Mouse (Mus musculus) adrenal gland, adult 2 months (tissue): ENCODE data around the gene Olfr812. TPM values are rescaled to one million over a fixed set of nuclear protein-coding genes. Genes with fewer than 3 reads are reported as not detected.
"Not testable (repeated sequence)": the region's sequence is repeated elsewhere in the genome, so short reads cannot be mapped to it uniquely, and the experiment has no call there.

Source experiments
- DNase-seq: peaks from one replicate; pipeline ENCODE4 v3.0.0; 2021
- long read RNA-seq: library from polyadenylated mRNA; stranded (forward); transcript quantifications from one replicate; pipeline ENCODE4 v2.0.0, GENCODE M21; 2021
- polyA plus RNA-seq: library from polyadenylated mRNA; depleted of rRNA; stranded (reverse); fragments of >200 nt; gene quantifications from 2 replicates; pipeline ENCODE4 v1.2.3, GENCODE M21; 2012; rRNA removed
- total RNA-seq, 2 experiments: library from RNA; stranded (reverse); gene quantifications; 2 replicates each; pipeline ENCODE4 v1.2.3; 2021

Olfr812 gene
- not detected for total RNA-seq
- polyA plus RNA-seq = not detected in 2 replicates
- long read RNA-seq = 0 reads

DNA sequence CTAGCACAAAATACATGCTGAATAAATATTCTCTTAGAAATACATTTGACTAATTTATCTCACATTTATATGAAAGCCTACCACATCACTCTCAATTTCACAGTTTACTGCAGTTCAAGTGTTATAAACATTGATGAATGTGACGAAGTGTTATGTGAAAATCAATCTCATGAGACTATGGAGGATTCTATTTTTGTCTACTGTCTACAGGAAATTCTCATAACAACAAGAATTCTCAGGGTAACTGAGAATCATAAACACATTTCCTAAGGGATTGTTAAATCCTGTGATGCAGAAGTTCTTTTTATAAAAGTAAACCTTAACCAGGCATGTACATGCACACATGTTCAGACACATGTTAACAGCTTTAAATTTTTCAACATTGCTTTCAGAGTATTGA, at the start of gene Olfr812:
Olfr812 (minus strand) TSS at position 101 of the 400 bp plus-strand sequence.
- DNase-seq = no peak

DNA sequence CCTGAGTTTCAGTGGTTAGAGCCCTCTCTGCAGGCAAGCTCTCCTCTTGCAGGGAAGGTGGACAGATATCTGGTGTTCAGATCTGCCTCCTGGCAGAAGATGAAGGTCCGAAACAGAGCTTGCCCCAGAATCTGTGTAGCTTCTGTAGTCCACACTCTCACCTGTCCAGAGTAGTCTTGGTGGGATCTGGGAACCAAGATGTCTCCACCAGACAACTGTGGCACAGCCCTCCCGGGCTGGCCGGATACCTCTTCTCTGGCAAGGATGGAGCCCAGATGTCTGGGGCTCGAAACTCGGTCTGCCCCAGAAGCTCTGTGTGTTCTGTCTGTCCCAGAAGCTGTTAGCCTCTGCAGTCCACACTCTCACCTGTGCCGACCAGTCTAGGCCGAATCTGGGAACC, 40.0 kb upstream of the Olfr812 start:
- no peak for DNase-seq

DNA sequence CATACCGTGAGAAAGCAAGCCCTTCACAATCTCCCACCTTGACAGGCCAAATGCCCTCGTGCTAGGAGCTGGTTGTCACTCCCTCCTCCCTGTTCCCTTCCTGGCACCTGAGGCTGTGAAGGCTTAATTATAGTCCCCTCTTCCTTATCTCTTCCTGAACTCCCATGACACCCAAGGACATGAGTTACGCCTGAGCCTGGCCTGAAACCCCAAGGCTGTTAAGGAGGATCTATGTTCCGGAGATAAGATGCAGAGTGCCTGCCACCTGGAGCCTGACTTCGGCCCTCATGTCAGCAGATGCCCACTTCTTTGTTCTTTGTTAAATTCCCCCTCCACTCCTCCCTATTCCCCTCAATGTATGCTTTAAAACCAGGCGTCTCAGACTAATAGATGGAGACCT, 39.6 kb upstream of the Olfr812 start:
- not testable (repeated sequence) for DNase-seq

DNA sequence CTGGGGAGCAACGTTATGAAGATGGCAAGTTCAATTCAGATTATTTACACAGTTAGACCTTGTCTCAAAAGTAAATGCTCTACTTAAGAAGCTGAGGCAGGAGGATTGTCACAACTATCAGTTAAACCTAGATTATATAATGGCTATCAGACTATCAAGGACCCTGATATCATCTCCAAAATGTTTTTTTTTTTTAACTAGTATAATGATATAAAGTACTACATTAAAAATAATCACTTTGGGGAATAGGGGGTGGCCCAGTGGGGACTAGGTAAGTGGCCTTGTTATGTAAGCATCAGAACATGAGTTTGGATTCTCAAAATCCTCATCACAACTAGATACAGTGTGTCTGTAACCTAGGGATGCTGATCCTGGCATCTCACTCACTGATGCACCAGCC, 33.9 kb upstream of the Olfr812 start, which contains the start of gene Olfr814:
Olfr814 (minus strand) TSS at position 101 of the 400 bp plus-strand sequence.
- DNase-seq = not testable (repeated sequence)

DNA sequence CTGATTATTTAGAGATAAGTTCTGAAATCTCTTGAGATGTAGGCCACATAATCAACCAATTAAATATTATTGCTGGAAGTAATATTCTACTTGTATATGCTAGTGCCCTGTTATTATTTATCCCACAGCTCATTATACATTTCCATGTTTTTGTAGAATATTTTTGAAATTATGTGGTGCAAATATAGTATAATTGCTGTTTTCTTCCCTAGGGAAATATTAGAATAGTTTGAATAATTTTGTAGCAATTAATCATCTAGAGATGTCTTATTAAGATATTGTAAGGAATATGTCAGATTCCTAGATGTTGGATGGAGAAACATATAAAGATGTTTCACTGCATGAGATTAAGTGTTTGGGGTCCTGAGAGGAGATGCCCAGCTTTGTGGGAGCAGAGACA, 9.2 kb upstream of the Olfr812 start, which contains the start of gene Olfr813:
Olfr813 (plus strand) TSS at position 301 of the 400 bp plus-strand sequence.
- DNase-seq = no peak

DNA sequence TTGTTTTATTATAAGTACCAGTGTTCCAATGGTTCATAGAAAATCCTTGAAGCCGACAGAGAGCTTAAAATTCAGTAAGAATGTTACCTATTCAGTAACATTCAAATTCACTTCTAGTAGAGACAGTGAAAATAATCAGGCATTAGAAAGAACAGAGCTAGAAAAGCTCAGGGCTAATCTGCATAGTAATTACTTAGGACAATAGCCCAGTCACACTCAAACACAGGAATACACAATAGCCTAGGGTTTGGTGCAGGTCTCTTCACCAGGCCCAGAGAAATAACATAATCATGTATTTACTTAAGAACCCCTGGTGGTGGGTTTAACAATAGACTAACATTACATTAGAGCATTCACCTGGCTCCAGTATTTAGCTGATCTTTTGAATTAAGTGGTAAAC, 1.4 kb upstream of the Olfr812 start:
- no peak for DNase-seq

DNA sequence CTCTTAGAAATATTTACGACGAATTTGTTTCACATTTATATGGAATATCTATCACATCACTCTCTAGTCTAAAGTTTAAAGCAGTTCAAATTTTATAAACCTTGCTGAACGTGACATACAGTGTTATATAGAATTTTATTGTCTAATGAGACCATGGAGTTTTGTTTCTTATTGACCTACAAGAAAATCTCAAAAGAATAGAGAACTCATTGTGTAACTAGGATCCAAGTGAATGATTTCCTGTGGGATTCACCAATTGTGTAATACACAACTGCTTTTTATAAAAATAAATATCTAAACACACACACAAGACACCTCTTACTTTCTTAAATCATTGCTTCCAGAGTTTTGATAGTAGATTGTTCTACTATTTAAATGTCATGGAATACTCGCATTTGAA, 41.6 kb downstream of the Olfr812 start, which contains the start of gene Olfr811:
Olfr811 (minus strand) TSS at position 101 of the 400 bp plus-strand sequence.
- DNase-seq = no peak

DNA sequence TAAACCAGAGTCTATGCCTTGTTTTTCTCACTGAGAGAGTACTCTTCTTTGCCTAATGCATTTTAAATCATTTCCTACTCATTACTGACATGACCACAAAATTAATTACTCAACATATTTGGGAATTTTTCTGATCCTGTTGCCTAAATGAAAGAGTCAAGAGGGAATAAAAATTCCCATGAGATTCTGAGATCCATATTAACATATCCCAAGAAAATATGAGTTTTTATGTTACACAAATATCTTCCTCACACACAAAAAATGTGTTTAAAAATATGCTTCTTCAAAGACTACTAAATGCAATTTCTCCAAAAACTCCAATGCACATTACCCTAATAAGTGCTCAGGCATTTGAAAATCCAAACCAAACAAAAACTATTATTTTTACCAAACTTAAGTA, 51.1 kb downstream of the Olfr812 start, which contains the start of gene Olfr810:
Olfr810 (minus strand) TSS at position 101 of the 400 bp plus-strand sequence.
- no peak for DNase-seq

Other genes with a start within 250 kb of the Olfr812 start
- gene Olfr796, start 233.5 kb downstream of the Olfr812 start, total RNA-seq = not detected
- not detected in 2 replicates for gene Olfr796, start 233.5 kb downstream of the Olfr812 start, polyA plus RNA-seq
- not detected for gene Olfr798, start 218.2 kb downstream of the Olfr812 start, total RNA-seq
- not detected in 2 replicates for gene Olfr798, start 218.2 kb downstream of the Olfr812 start, polyA plus RNA-seq
- not detected for gene Olfr799, start 208.6 kb downstream of the Olfr812 start, total RNA-seq
- gene Olfr799, start 208.6 kb downstream of the Olfr812 start, polyA plus RNA-seq = not detected in 2 replicates
- not detected for gene Olfr800, start 188.4 kb downstream of the Olfr812 start, total RNA-seq
- gene Olfr800, start 188.4 kb downstream of the Olfr812 start, polyA plus RNA-seq = not detected in 2 replicates
- not detected for gene Olfr801, start 172.2 kb downstream of the Olfr812 start, total RNA-seq
- not detected in 2 replicates for gene Olfr801, start 172.2 kb downstream of the Olfr812 start, polyA plus RNA-seq
- gene Olfr802, start 157.9 kb downstream of the Olfr812 start, total RNA-seq = not detected
- gene Olfr802, start 157.9 kb downstream of the Olfr812 start, polyA plus RNA-seq = not detected in 2 replicates
- not detected for gene Olfr803, start 151.8 kb downstream of the Olfr812 start, total RNA-seq
- gene Olfr803, start 151.8 kb downstream of the Olfr812 start, polyA plus RNA-seq = not detected in 2 replicates
- gene Olfr804, start 142.9 kb downstream of the Olfr812 start, total RNA-seq = not detected
- gene Olfr804, start 142.9 kb downstream of the Olfr812 start, polyA plus RNA-seq = not detected in 2 replicates
- not detected for gene Olfr805, start 116.7 kb downstream of the Olfr812 start, total RNA-seq
- not detected in 2 replicates for gene Olfr805, start 116.7 kb downstream of the Olfr812 start, polyA plus RNA-seq
- gene Olfr806, start 104.2 kb downstream of the Olfr812 start, total RNA-seq = not detected
- gene Olfr806, start 104.2 kb downstream of the Olfr812 start, polyA plus RNA-seq = not detected in 2 replicates
- not detected for gene Olfr807, start 88.3 kb downstream of the Olfr812 start, total RNA-seq
- not detected in 2 replicates for gene Olfr807, start 88.3 kb downstream of the Olfr812 start, polyA plus RNA-seq
- not detected for gene Olfr808, start 80.6 kb downstream of the Olfr812 start, total RNA-seq
- gene Olfr808, start 80.6 kb downstream of the Olfr812 start, polyA plus RNA-seq = not detected in 2 replicates
- not detected for gene Olfr809, start 71.5 kb downstream of the Olfr812 start, total RNA-seq
- gene Olfr809, start 71.5 kb downstream of the Olfr812 start, polyA plus RNA-seq = not detected in 2 replicates
- not detected for gene Olfr810, start 51.2 kb downstream of the Olfr812 start, total RNA-seq
- gene Olfr810, start 51.2 kb downstream of the Olfr812 start, polyA plus RNA-seq = not detected in 2 replicates
- not detected for gene Olfr811, start 41.7 kb downstream of the Olfr812 start, total RNA-seq
- gene Olfr811, start 41.7 kb downstream of the Olfr812 start, polyA plus RNA-seq = not detected in 2 replicates
- gene Olfr813, start 9.3 kb upstream of the Olfr812 start, total RNA-seq = not detected
- not detected in 2 replicates for gene Olfr813, start 9.3 kb upstream of the Olfr812 start, polyA plus RNA-seq
- not detected for gene Olfr814, start 33.8 kb upstream of the Olfr812 start, total RNA-seq
- not detected in 2 replicates for gene Olfr814, start 33.8 kb upstream of the Olfr812 start, polyA plus RNA-seq
- not detected for gene Olfr815, start 59.8 kb upstream of the Olfr812 start, total RNA-seq
- gene Olfr815, start 59.8 kb upstream of the Olfr812 start, polyA plus RNA-seq = not detected in 2 replicates
- gene Olfr816, start 69.5 kb upstream of the Olfr812 start, total RNA-seq = not detected
- not detected in 2 replicates for gene Olfr816, start 69.5 kb upstream of the Olfr812 start, polyA plus RNA-seq
- not detected for gene Olfr818, start 103.0 kb upstream of the Olfr812 start, total RNA-seq
- gene Olfr818, start 103.0 kb upstream of the Olfr812 start, polyA plus RNA-seq = not detected in 2 replicates
- not detected for gene Olfr819, start 121.2 kb upstream of the Olfr812 start, total RNA-seq
- not detected in 2 replicates for gene Olfr819, start 121.2 kb upstream of the Olfr812 start, polyA plus RNA-seq
- not detected for gene Olfr247, start 130.0 kb upstream of the Olfr812 start, total RNA-seq
- not detected in 2 replicates for gene Olfr247, start 130.0 kb upstream of the Olfr812 start, polyA plus RNA-seq
- gene Gm10310, start 139.0 kb upstream of the Olfr812 start, total RNA-seq = not detected
- not detected in 2 replicates for gene Gm10310, start 139.0 kb upstream of the Olfr812 start, polyA plus RNA-seq
- not detected for gene Olfr820, start 166.5 kb upstream of the Olfr812 start, total RNA-seq
- not detected in 2 replicates for gene Olfr820, start 166.5 kb upstream of the Olfr812 start, polyA plus RNA-seq
- gene Olfr821, start 184.3 kb upstream of the Olfr812 start, total RNA-seq = not detected
- gene Olfr821, start 184.3 kb upstream of the Olfr812 start, polyA plus RNA-seq = not detected in 2 replicates
- not detected for gene Olfr822, start 225.1 kb upstream of the Olfr812 start, total RNA-seq
- not detected in 2 replicates for gene Olfr822, start 225.1 kb upstream of the Olfr812 start, polyA plus RNA-seq